Mouse (Mus musculus) A20 (cell line): ENCODE results near the gene Vmn2r66.

Experiments used
- DNase-seq: peaks from one replicate; pipeline ENCODE4 v3.0.0-alpha.2; 2011; ENCODE audit warnings: low read depth, low spot score

Vmn2r66 gene

GRCm38 (mm10) chr7:85012168-85012567 lies at the start of gene Vmn2r66:
Vmn2r66 (minus strand) TSS chr7:85012268.
- no peak for DNase-seq

GRCm38 (mm10) chr7:84996694-84997093 lies 15.4 kb downstream of the Vmn2r66 start:
- DNase-seq: no peak

GRCm38 (mm10) chr7:84964015-84964414 lies 48.1 kb downstream of the Vmn2r66 start, which contains the start of gene Vmn2r65:
Vmn2r65 (minus strand) TSS chr7:84964115.
- DNase-seq: no peak
